Mouse (Mus musculus) hematopoietic stem cell, adult 5-6 weeks (primary cell): ENCODE measurements around the gene Bicc1. TPM values are rescaled to one million over a fixed set of nuclear protein-coding genes. Genes with fewer than 3 reads are reported as not detected.
A peak's percentile ranks its signal among the peaks of the same experiment; 100 is the strongest.

Source experiments
- ATAC-seq, 2 experiments: fragments of 125-278 bp in 1 of 2; replicated peaks in 1 of 2; 2 replicates each; pipeline ENCODE4 v1.8.0; 2016 to 2017; ENCODE audit warnings: inconsistent platforms in 2 of 2, mild to moderate bottlenecking in 2 of 2, moderate number of reproducible peaks in 2 of 2, low read depth in 1 of 2, moderate TSS enrichment in 1 of 2; ENCODE audit not compliant: low FRiP score in 2 of 2, poor library complexity in 2 of 2, severe bottlenecking in 2 of 2, insufficient read depth in 1 of 2, low TSS enrichment in 1 of 2
- total RNA-seq: library from RNA; stranded (forward); fragments of 172-1452, 232-1000 nt; gene quantifications from 2 replicates; pipeline ENCODE4 v1.2.3, GENCODE M21; 2017

The Bicc1 gene
- total RNA-seq, 1 experiment from 2014 or later: 0.40 TPM

- ATAC-seq: no peak
Observed at GRCm38 (mm10) chr10:71171414-71171813, 11.9 kb upstream of the Bicc1 start.

- ATAC-seq: no peak
Observed at GRCm38 (mm10) chr10:71170771-71171170, 11.3 kb upstream of the Bicc1 start.

- ATAC-seq: no peak
Observed at GRCm38 (mm10) chr10:71169811-71170210, 10.3 kb upstream of the Bicc1 start.

GRCm38 (mm10) chr10:71169171-71169570 lies 9.7 kb upstream of the Bicc1 start:
- no peak for ATAC-seq

GRCm38 (mm10) chr10:71160449-71160848 lies 949 bp upstream of the Bicc1 start:
- no peak for ATAC-seq

- 0 out of 4 replicates have a peak, but pooled peaks of 1 of the 2 experiments have one; percentile 14 for ATAC-seq
Observed at GRCm38 (mm10) chr10:71158940-71159675, 392 bp downstream of the Bicc1 start.

GRCm38 (mm10) chr10:71156569-71156968 lies 2.9 kb downstream of the Bicc1 start:
- ATAC-seq: no peak

- ATAC-seq: no peak
Observed at GRCm38 (mm10) chr10:71153610-71154009, 5.9 kb downstream of the Bicc1 start.

GRCm38 (mm10) chr10:71153138-71153537 lies 6.4 kb downstream of the Bicc1 start:
- no peak for ATAC-seq

GRCm38 (mm10) chr10:71150486-71150885 lies 9.0 kb downstream of the Bicc1 start:
- ATAC-seq: no peak

GRCm38 (mm10) chr10:71148951-71149603 lies 10.4 kb downstream of the Bicc1 start:
- no peak for ATAC-seq

- no peak for ATAC-seq
Observed at GRCm38 (mm10) chr10:71148226-71148625, 11.3 kb downstream of the Bicc1 start.

GRCm38 (mm10) chr10:71146681-71147615 lies 12.6 kb downstream of the Bicc1 start:
- no peak for ATAC-seq

- no peak for ATAC-seq
Observed at GRCm38 (mm10) chr10:71145801-71146200, 13.7 kb downstream of the Bicc1 start.

- ATAC-seq: no peak
Observed at GRCm38 (mm10) chr10:71144191-71144590, 15.3 kb downstream of the Bicc1 start.

GRCm38 (mm10) chr10:71142568-71142967 lies 16.9 kb downstream of the Bicc1 start:
- ATAC-seq: no peak

- ATAC-seq: no peak
Observed at GRCm38 (mm10) chr10:71140281-71140845, 19.1 kb downstream of the Bicc1 start.

- no peak for ATAC-seq
Observed at GRCm38 (mm10) chr10:71138852-71139197, 20.7 kb downstream of the Bicc1 start.
